Mouse (Mus musculus) MEL (cell line): ENCODE measurements around the gene Adamtsl5.

ENCODE experiments used
- CHD1 ChIP-seq: IDR thresholded peaks from 2 replicates; pipeline ENCODE4 v1.6.1; 2012; ENCODE audit warnings: low read depth, mild to moderate bottlenecking, inconsistent platforms, low read length, improper control_type of control experiment
- CHD2 ChIP-seq: IDR thresholded peaks from 2 replicates; pipeline ENCODE4 v1.6.1; 2011; ENCODE audit warnings: low read length, improper control_type of control experiment
- CTCF ChIP-seq, 3 experiments: IDR thresholded peaks in 2 of 3; conservative IDR thresholded peaks in 1 of 3; 2 replicates each; pipeline ENCODE4 v1.5.1; 2011 to 2012; ENCODE audit warnings: low read length in 3 of 3, low read depth in 2 of 3, mild to moderate bottlenecking in 2 of 3, improper control_type of control experiment in 1 of 3, inconsistent platforms in 1 of 3, mixed read lengths in 1 of 3, moderate library complexity in 1 of 3; ENCODE audit not compliant: control insufficient read depth in 1 of 3, insufficient read depth in 1 of 3, poor library complexity in 1 of 3, severe bottlenecking in 1 of 3
- ELF1 ChIP-seq: IDR thresholded peaks from 2 replicates; pipeline ENCODE4 v1.6.1; 2014; ENCODE audit warnings: low read depth, mild to moderate bottlenecking, inconsistent platforms, low read length, improper control_type of control experiment, moderate library complexity
- EP300 ChIP-seq, 2 experiments: IDR thresholded peaks; 2 replicates each; pipeline ENCODE4 v1.6.1; 2011; ENCODE audit warnings: improper control_type of control experiment in 2 of 2, low read length in 2 of 2, low read depth in 1 of 2, mild to moderate bottlenecking in 1 of 2
- GATA1 ChIP-seq: IDR thresholded peaks from 2 replicates; pipeline ENCODE4 v1.6.1; 2011; ENCODE audit warnings: low read depth, low read length, improper control_type of control experiment
- HCFC1 ChIP-seq: IDR thresholded peaks from 2 replicates; pipeline ENCODE4 v1.6.1; 2012; ENCODE audit warnings: low read depth, mild to moderate bottlenecking, inconsistent platforms, low read length, improper control_type of control experiment, moderate library complexity
- MAFK ChIP-seq: IDR thresholded peaks from 2 replicates; pipeline ENCODE4 v1.6.1; 2011; ENCODE audit warnings: low read depth, mild to moderate bottlenecking, low read length, improper control_type of control experiment, borderline replicate concordance
- NRF1 ChIP-seq: IDR thresholded peaks from 2 replicates; pipeline ENCODE4 v1.6.1; 2014; ENCODE audit warnings: low read depth, mild to moderate bottlenecking, inconsistent platforms, low read length, improper control_type of control experiment, moderate library complexity; ENCODE audit not compliant: poor library complexity, insufficient read depth, severe bottlenecking
- POLR2A ChIP-seq, 2 experiments: IDR thresholded peaks; 2 replicates each; pipeline ENCODE4 v1.6.1; 2011 to 2012; ENCODE audit warnings: low read length in 2 of 2, mild to moderate bottlenecking in 2 of 2, control low read depth in 1 of 2, improper control_type of control experiment in 1 of 2, low read depth in 1 of 2, moderate library complexity in 1 of 2; ENCODE audit not compliant: control insufficient read depth in 1 of 2, insufficient read depth in 1 of 2, poor library complexity in 1 of 2
- TCF12 ChIP-seq: IDR thresholded peaks from 2 replicates; pipeline ENCODE4 v1.6.1; 2014; ENCODE audit warnings: low read depth, mild to moderate bottlenecking, inconsistent platforms, low read length, improper control_type of control experiment, moderate library complexity
- UBTF ChIP-seq: IDR thresholded peaks from 2 replicates; pipeline ENCODE4 v1.6.1; 2012; ENCODE audit warnings: low read depth, mild to moderate bottlenecking, inconsistent platforms, low read length, improper control_type of control experiment, moderate library complexity, borderline replicate concordance; ENCODE audit not compliant: insufficient read depth
- USF1 ChIP-seq: IDR thresholded peaks from 2 replicates; pipeline ENCODE4 v1.6.1; 2014; ENCODE audit warnings: low read depth, mild to moderate bottlenecking, inconsistent platforms, low read length, improper control_type of control experiment, moderate library complexity
- ZNF384 ChIP-seq: IDR thresholded peaks from 2 replicates; pipeline ENCODE4 v1.6.1; 2012; ENCODE audit warnings: low read depth, mild to moderate bottlenecking, inconsistent platforms, low read length, improper control_type of control experiment

DNA sequence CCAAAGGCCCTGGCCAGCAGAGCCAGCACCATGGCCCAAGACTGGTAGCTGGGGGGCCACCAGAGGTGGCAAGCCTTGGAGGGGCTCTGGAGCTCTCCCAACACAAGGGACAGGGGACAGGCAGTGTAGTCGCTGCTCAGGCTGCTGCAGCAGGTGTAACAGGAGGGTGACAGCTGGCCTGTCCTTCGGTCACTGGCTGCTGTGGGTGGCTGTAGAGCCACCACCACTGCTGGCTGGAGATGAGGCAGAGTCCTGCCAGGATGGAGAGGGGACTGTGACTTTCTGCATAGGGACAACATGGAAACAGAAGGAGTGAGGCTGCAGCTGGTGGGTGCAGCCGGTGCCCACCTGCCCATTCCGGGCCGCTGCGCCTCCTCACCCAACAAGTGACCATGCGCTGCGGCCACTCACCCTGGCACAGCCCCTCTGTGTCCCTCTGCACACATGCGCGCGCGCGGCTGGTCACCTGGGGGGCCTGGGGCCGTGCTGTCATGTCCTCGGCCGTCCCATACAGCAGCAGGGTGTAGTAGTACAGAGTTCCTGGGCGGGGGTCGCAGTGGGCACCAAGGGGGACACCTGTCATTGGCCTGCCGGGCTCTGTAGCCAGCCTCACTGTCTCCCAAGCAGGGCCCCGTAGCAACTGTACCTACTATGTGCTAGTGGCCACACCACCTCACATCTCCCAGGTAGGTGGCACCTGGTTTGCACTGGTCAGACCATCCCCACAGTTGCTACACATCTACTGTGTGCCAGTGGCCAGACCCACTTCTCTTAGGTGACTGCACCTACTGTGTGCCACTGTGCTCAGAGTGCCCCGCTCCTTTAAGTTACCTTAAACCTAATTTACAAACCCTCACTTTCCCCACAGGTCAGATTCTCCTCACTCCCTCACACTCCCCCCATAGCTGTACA is 26.3 kb downstream of the Adamtsl5 start:
- TF ChIP-seq CTCF (IDR thresholded peaks at IDR 0.05 in 2 of 3, conservative IDR thresholded peaks at IDR 0.05 in 1 of 3; ENCODE audit: control insufficient read depth in 1 of 3, insufficient read depth in 1 of 3, low read depth in 2 of 3, low read length in 3 of 3, poor library complexity in 1 of 3, severe bottlenecking in 1 of 3) (no peak), TCF12 (no peak), POLR2A (IDR thresholded peaks at IDR 0.05; ENCODE audit: control insufficient read depth in 1 of 2, insufficient read depth in 1 of 2, low read depth in 1 of 2, low read length in 2 of 2, poor library complexity in 1 of 2) (no peak), UBTF (no peak), ELF1 (no peak), ZNF384 (no peak), CHD2 (no peak), EP300 (IDR thresholded peaks at IDR 0.05; ENCODE audit: low read depth in 1 of 2, low read length in 2 of 2) (no peak), USF1 (no peak), MAFK (no peak), HCFC1 (no peak), CHD1 (no peak), GATA1 (no peak), NRF1 (no peak)
